Mouse (Mus musculus): Measurements from ENCODE around the gene Abcf2.

- TF ChIP-seq GATA1 (IDR thresholded peaks at IDR 0.05; ENCODE audit: borderline replicate concordance, low read length) (no peak), FLI1 (IDR thresholded peaks at IDR 0.05; ENCODE audit: low read length) (no peak)
Observed at GRCm38 (mm10) chr5:24586106-24586505, 8.8 kb upstream of the Abcf2 start.
